In genomic region chr13:56637027-56637426, GRCm38 (mm10) we compare ENCODE assay signal across 17 mouse cellular contexts.
"Had no signal": no experiment of that assay in that cellular context is flagged by ENCODE, and none has a peak within 500 bp of the region (broad histone marks: within the 10 kb centered on the region; RNA-seq: fewer than 3 reads in every experiment).

No protein-coding gene starts in this region.

- H3K4me1 ChIP-seq: midbrain, embryonic 12.5 days had no signal

- H3K36me3 ChIP-seq: midbrain, embryonic 10.5 days; midbrain, embryonic 12.5 days; neural tube, embryonic 13.5 days; neural tube, embryonic 15.5 days had no signal

- H3K27me3 ChIP-seq: midbrain, embryonic 12.5 days; neural tube, embryonic 13.5 days; neural tube, embryonic 15.5 days had no signal

- H3K27ac ChIP-seq: midbrain, embryonic 12.5 days; neural tube, embryonic 13.5 days; neural tube, embryonic 15.5 days had no signal

- H3K9me3 ChIP-seq: midbrain, embryonic 10.5 days; midbrain, embryonic 12.5 days; neural tube, embryonic 13.5 days; neural tube, embryonic 15.5 days had no signal

- DNase-seq: lung, embryonic 14.5 days; lung, postnatal 10 days; lung, postnatal 4 days; midbrain, embryonic 14.5 days; retina, postnatal 1 day; right cerebral cortex, adult 18-20 months; right cerebral cortex, postnatal 25 days; right cerebral cortex, postnatal 4 days; spleen, adult 18-20 months; thymus, adult 18-20 months; thymus, postnatal 14 days; thymus, postnatal 36 days had no signal

- H3K4me3 ChIP-seq: midbrain, embryonic 10.5 days; midbrain, embryonic 12.5 days; myocyte; neural tube, embryonic 13.5 days; neural tube, embryonic 15.5 days had no signal
